Mouse (Mus musculus) heart, adult 2 months (tissue): ENCODE measurements around the gene Smu1. TPM values are rescaled to one million over a fixed set of nuclear protein-coding genes. Genes with fewer than 3 reads are reported as not detected.
A peak's percentile ranks its signal among the peaks of the same experiment; 100 is the strongest.

Experiments
- DNase-seq, 2 experiments: peaks; one replicate each; pipeline ENCODE4 v3.0.0; 2021
- H3K27ac ChIP-seq: fragments of 200-600 bp; 2 replicates; pipeline ENCODE4 v1.8.1; 2022
- H3K27me3 ChIP-seq: fragments of 200-500 bp; 2 replicates; pipeline ENCODE4 v1.6.1; 2012; ENCODE audit warnings: mild to moderate bottlenecking, low read length, inconsistent platforms, mixed read lengths; ENCODE audit not compliant: control insufficient read depth, insufficient read depth
- H3K36me3 ChIP-seq: fragments of 200-500 bp; 2 replicates; pipeline ENCODE4 v1.6.1; 2012; ENCODE audit warnings: low read length, inconsistent platforms; ENCODE audit not compliant: control insufficient read depth, insufficient read depth
- H3K4me1 ChIP-seq: fragments of 200-500 bp; 2 replicates; pipeline ENCODE4 v1.6.1; 2011; ENCODE audit warnings: low read length; ENCODE audit not compliant: control insufficient read depth, insufficient read depth
- H3K4me3 ChIP-seq: fragments of 200-600 bp; 2 replicates; pipeline ENCODE4 v1.8.1; 2022
- H3K79me2 ChIP-seq: fragments of 200-500 bp; replicated peaks from 2 replicates; pipeline ENCODE4 v1.6.1; 2012; ENCODE audit warnings: mild to moderate bottlenecking, inconsistent platforms, low read length, moderate library complexity, mixed read lengths; ENCODE audit not compliant: control insufficient read depth, insufficient read depth
- H3K9ac ChIP-seq: fragments of 200-500 bp; 2 replicates; pipeline ENCODE4 v1.6.1; 2012; ENCODE audit warnings: low read depth, mild to moderate bottlenecking, control low read depth, inconsistent platforms, low read length, mixed read lengths
- CTCF ChIP-seq: fragments of 200-600 bp; IDR thresholded peaks from 2 replicates; pipeline ENCODE4 v1.8.1; 2022; ENCODE audit warnings: antibody characterized with exemption, mild to moderate bottlenecking, moderate library complexity
- EP300 ChIP-seq: fragments of 200-500 bp; IDR thresholded peaks from 2 replicates; pipeline ENCODE4 v1.6.1; 2011; ENCODE audit warnings: low read depth, low read length, control low read depth; ENCODE audit not compliant: insufficient read depth
- POLR2A ChIP-seq: fragments of 200-500 bp; IDR thresholded peaks from 2 replicates; pipeline ENCODE4 v1.6.1; 2011; ENCODE audit warnings: mild to moderate bottlenecking, low read depth, low read length, control low read depth; ENCODE audit not compliant: insufficient read depth
- WGBS: fragments of 180-500 bp; shearing (Covaris S2); methylation state at CpG from one replicate; pipeline ENCODE4 v1.1.7; 2018; 5-methylcytosine and 5-hydroxymethylcytosine counted together
- intact Hi-C: fragments of 180-260 bp; cut with DNase I; formaldehyde crosslinking; loops from one replicate; pipeline ENCODE4 v1.15.1; 2025
- microRNA-seq, 2 experiments: library from miRNA; unstranded; fragments of <30 nt; microRNA quantifications; one replicate each; pipeline ENCODE4 v1.2.0; 2021
- polyA plus RNA-seq: library from polyadenylated mRNA; depleted of rRNA; stranded (reverse); fragments of >200 nt; gene quantifications from 2 replicates; pipeline ENCODE4 v1.2.3, GENCODE M21; 2012; rRNA removed
- total RNA-seq, 2 experiments: library from RNA; stranded (reverse); gene quantifications; 2 replicates each; pipeline ENCODE4 v1.2.3; 2021

Smu1 gene
- total and polyA plus RNA-seq, 3 experiments: 13.8 to 31.7 (median 27.0) TPM

DNA sequence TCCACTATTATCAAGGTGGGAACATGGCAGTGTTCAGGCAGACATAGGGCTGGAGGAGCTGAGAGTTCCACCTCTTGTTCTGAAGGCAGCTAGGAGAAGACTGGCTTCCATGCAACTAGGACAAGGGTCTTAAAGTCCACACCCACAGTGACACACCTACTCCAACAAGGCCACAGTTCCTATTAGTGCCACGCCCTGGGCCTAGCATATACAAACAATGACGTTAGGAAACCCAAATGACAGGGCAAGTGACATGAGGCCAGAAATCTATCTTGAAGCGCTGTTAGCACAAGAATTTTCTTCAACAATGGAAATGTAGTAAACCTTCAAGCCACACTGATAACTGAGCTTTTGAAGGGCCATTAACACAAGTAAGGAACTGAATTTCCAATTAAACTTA lies 55.9 kb downstream of the Smu1 start:
- 63% methylated on average over 3 of the region's 3 CpGs for WGBS
- H3K27me3 ChIP-seq: no peaks in the 10 kb centered on the region
- no peak for DNase-seq
- peaks cover 4% of the 10 kb centered on the region; the same call in 1 of the 2 replicates for H3K36me3 ChIP-seq
- peaks cover 9% of the 10 kb centered on the region for H3K4me1 ChIP-seq
- no peak overlapping the region for H3K9ac ChIP-seq
- H3K27ac ChIP-seq: peak overlapping the region; percentile 98; the same call in 1 of the 2 replicates
- H3K79me2 ChIP-seq: no peaks in the 10 kb centered on the region
- intact Hi-C loops: no loop called here
- no peak for TF ChIP-seq EP300
- no peak overlapping the region for H3K4me3 ChIP-seq

GRCm38 (mm10) chr4:40700216-40700615 lies 57.5 kb downstream of the Smu1 start:
- Histone ChIP-seq H3K9ac (no peak overlapping the region), H3K79me2 (no peaks in the 10 kb centered on the region), H3K27ac (no peak overlapping the region), H3K36me3 (peaks cover 4% of the 10 kb centered on the region; the same call in 1 of the 2 replicates), H3K4me3 (no peak overlapping the region), H3K27me3 (no peaks in the 10 kb centered on the region), H3K4me1 (peaks cover 9% of the 10 kb centered on the region)
- TF ChIP-seq CTCF: no peak
- TF ChIP-seq POLR2A: no peak
- no peak for TF ChIP-seq EP300
- intact Hi-C loops: no loop called here
- WGBS: 69% methylated on average over 8 of the region's 8 CpGs
- peak in 1 of 2 experiments; percentile 22 for DNase-seq

DNA sequence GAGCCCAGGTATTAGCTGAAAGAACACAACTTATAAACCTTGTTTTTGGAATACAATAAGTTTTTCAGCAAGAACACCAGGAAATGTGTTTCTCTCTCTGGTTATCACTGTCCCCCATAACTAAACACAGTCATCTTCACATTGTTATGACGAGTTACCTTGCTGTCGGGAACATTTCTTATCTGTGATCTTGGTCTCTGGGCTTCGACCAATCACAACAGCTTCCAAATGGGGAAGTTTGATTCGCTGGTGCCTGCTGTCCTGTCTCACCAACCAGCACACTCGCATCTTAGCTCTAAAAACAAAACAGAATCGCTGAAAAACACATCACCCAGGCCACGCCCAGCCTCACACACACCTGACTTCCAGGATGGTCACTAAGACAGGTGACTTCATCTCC lies 60.7 kb downstream of the Smu1 start:
- Histone ChIP-seq H3K36me3 (peaks cover 2% of the 10 kb centered on the region; the same call in 1 of the 2 replicates), H3K79me2 (no peaks in the 10 kb centered on the region), H3K9ac (no peak overlapping the region), H3K27ac (no peak overlapping the region), H3K4me3 (no peak overlapping the region), H3K27me3 (no peaks in the 10 kb centered on the region), H3K4me1 (peaks cover 2% of the 10 kb centered on the region)
- intact Hi-C loops: no loop called here
- TF ChIP-seq POLR2A: no peak
- no peak for TF ChIP-seq CTCF
- TF ChIP-seq EP300: no peak
- 83% methylated on average over 7 of the region's 7 CpGs for WGBS
- DNase-seq: no peak

GRCm38 (mm10) chr4:40691100-40691499 lies 66.6 kb downstream of the Smu1 start:
- no peaks in the 10 kb centered on the region for H3K79me2 ChIP-seq
- intact Hi-C loops: no loop called here
- H3K4me3 ChIP-seq: no peak overlapping the region
- no peak overlapping the region for H3K27ac ChIP-seq
- 91% methylated on average over 11 of the region's 11 CpGs for WGBS
- H3K9ac ChIP-seq: no peak overlapping the region
- TF ChIP-seq POLR2A (no peak), CTCF (no peak), EP300 (no peak)
- DNase-seq: no peak
- no peaks in the 10 kb centered on the region for H3K4me1 ChIP-seq
- no peaks in the 10 kb centered on the region for H3K36me3 ChIP-seq
- H3K27me3 ChIP-seq: no peaks in the 10 kb centered on the region

Small RNA genes within 50 kb of the gene (microRNA-seq; reads per million reads assigned to microRNA genes)
- 0 to 0.56 reads per million in 2 experiments for gene Mir207

Other genes with a start within 250 kb of the Smu1 start
- 10 to 100 TPM; 14.4 to 16.8 TPM for gene Aptx, start 54.7 kb downstream of the Smu1 start, total RNA-seq
- gene Aptx, start 54.7 kb downstream of the Smu1 start, polyA plus RNA-seq: 7.6 and 11.2 TPM in 2 replicates
- gene Dnaja1, start 35.8 kb downstream of the Smu1 start, total RNA-seq: 100 to 1,000 TPM in 1 of 2 experiments, 10 to 100 TPM in 1; 60.2 to 114 TPM
- gene Dnaja1, start 35.8 kb downstream of the Smu1 start, polyA plus RNA-seq: 5.9 and 11.5 TPM in 2 replicates
- gene B4galt1, start 96.1 kb upstream of the Smu1 start, total RNA-seq: 10 to 100 TPM; 68.7 to 69.7 TPM
- 42.6 and 57.4 TPM in 2 replicates for gene B4galt1, start 96.1 kb upstream of the Smu1 start, polyA plus RNA-seq
- under 1 TPM in 1 of 2 experiments, not detected in 1; 0.68 TPM for gene Spink4, start 162.1 kb upstream of the Smu1 start, total RNA-seq
- gene Spink4, start 162.1 kb upstream of the Smu1 start, polyA plus RNA-seq: 1.7 and 3.6 TPM in 2 replicates
- 100 to 1,000 TPM; 263 to 301 TPM for gene Bag1, start 190.4 kb upstream of the Smu1 start, total RNA-seq
- gene Bag1, start 190.4 kb upstream of the Smu1 start, polyA plus RNA-seq: 88.7 and 97.0 TPM in 2 replicates
- gene Chmp5, start 190.5 kb upstream of the Smu1 start, total RNA-seq: 10 to 100 TPM; 32.7 to 36.6 TPM
- gene Chmp5, start 190.5 kb upstream of the Smu1 start, polyA plus RNA-seq: 12.7 and 21.5 TPM in 2 replicates
- gene Nfx1, start 213.0 kb upstream of the Smu1 start, total RNA-seq: 10 to 100 TPM; 18.9 to 19.8 TPM
- gene Nfx1, start 213.0 kb upstream of the Smu1 start, polyA plus RNA-seq: 16.9 and 30.6 TPM in 2 replicates